Mouse (Mus musculus) kidney, adult 11 months (tissue): ENCODE results near the gene Cxcl12.

Experiments
- DNase-seq: peaks from one replicate; pipeline ENCODE4 v3.0.0; 2022

Cxcl12 gene

GRCm38 (mm10) chr6:117220831-117221345 is 52.6 kb downstream of the Cxcl12 start:
- DNase-seq, result no peak
